Mouse (Mus musculus) MEL (cell line): ENCODE data around the gene Dcaf5. TPM values are rescaled to one million over a fixed set of nuclear protein-coding genes. Genes with fewer than 3 reads are reported as not detected.

Experiments
- DNase-seq: peaks from one replicate; pipeline ENCODE4 v3.0.0; 2011; ENCODE audit warnings: low read depth, low spot score
- H3K27ac ChIP-seq: 2 replicates; pipeline ENCODE4 v1.5.1; 2012; ENCODE audit warnings: low read depth, mild to moderate bottlenecking, control low read depth, low read length, moderate library complexity; ENCODE audit not compliant: control insufficient read depth
- H3K27me3 ChIP-seq, 2 experiments: fragments of 150-350 bp in 1 of 2; sonication (generic) in 1 of 2; 2 replicates each; pipeline ENCODE4 v1.6.1; 2012; ENCODE audit warnings: low read length in 2 of 2, mild to moderate bottlenecking in 2 of 2, improper control_type of control experiment in 1 of 2, moderate library complexity in 1 of 2; ENCODE audit not compliant: insufficient read depth in 2 of 2, control insufficient read depth in 1 of 2
- H3K36me3 ChIP-seq, 2 experiments: 2 replicates each; pipeline ENCODE4 v1.6.1; 2012 to 2014; ENCODE audit warnings: low read length in 2 of 2, improper control_type of control experiment in 1 of 2, inconsistent platforms in 1 of 2, mild to moderate bottlenecking in 1 of 2; ENCODE audit not compliant: insufficient read depth in 2 of 2, control insufficient read depth in 1 of 2
- H3K4me1 ChIP-seq, 2 experiments: fragments of 150-350 bp in 1 of 2; sonication (generic) in 1 of 2; 2 replicates each; pipeline ENCODE4 v1.6.1; 2012; ENCODE audit warnings: low read length in 2 of 2, improper control_type of control experiment in 1 of 2, mild to moderate bottlenecking in 1 of 2; ENCODE audit not compliant: insufficient read depth in 2 of 2, control insufficient read depth in 1 of 2
- H3K4me3 ChIP-seq, 2 experiments: fragments of 150-350 bp in 1 of 2; sonication (generic) in 1 of 2; 2 replicates each; pipeline ENCODE4 v1.5.1; 2012; ENCODE audit warnings: low read depth in 2 of 2, low read length in 2 of 2, mild to moderate bottlenecking in 2 of 2, moderate library complexity in 2 of 2, control low read depth in 1 of 2, improper control_type of control experiment in 1 of 2; ENCODE audit not compliant: control insufficient read depth in 1 of 2, insufficient read depth in 1 of 2
- H3K79me2 ChIP-seq: 2 replicates; pipeline ENCODE4 v1.6.1; 2012; ENCODE audit warnings: mild to moderate bottlenecking, low read length, moderate library complexity; ENCODE audit not compliant: control insufficient read depth, poor library complexity, insufficient read depth
- H3K9ac ChIP-seq: 2 replicates; pipeline ENCODE4 v1.6.1; 2012; ENCODE audit warnings: low read depth, mild to moderate bottlenecking, control low read depth, low read length, moderate library complexity; ENCODE audit not compliant: control insufficient read depth, poor library complexity, severe bottlenecking
- H3K9me3 ChIP-seq: fragments of 150-350 bp; sonication (generic); replicated peaks from 2 replicates; pipeline ENCODE4 v1.6.1; 2012; ENCODE audit warnings: mild to moderate bottlenecking, low read length, improper control_type of control experiment, moderate library complexity; ENCODE audit not compliant: insufficient read depth
- CHD1 ChIP-seq: IDR thresholded peaks from 2 replicates; pipeline ENCODE4 v1.6.1; 2012; ENCODE audit warnings: low read depth, mild to moderate bottlenecking, inconsistent platforms, low read length, improper control_type of control experiment
- GABPA ChIP-seq: IDR thresholded peaks from 2 replicates; pipeline ENCODE4 v1.6.1; 2012; ENCODE audit warnings: low read depth, mild to moderate bottlenecking, inconsistent platforms, low read length, improper control_type of control experiment, moderate library complexity
- HCFC1 ChIP-seq: IDR thresholded peaks from 2 replicates; pipeline ENCODE4 v1.6.1; 2012; ENCODE audit warnings: low read depth, mild to moderate bottlenecking, inconsistent platforms, low read length, improper control_type of control experiment, moderate library complexity
- MAFK ChIP-seq: IDR thresholded peaks from 2 replicates; pipeline ENCODE4 v1.6.1; 2011; ENCODE audit warnings: low read depth, mild to moderate bottlenecking, low read length, improper control_type of control experiment, borderline replicate concordance
- NELFE ChIP-seq: IDR thresholded peaks from 2 replicates; pipeline ENCODE4 v1.6.1; 2011; ENCODE audit warnings: low read depth, low read length, improper control_type of control experiment
- RCOR1 ChIP-seq: IDR thresholded peaks from 2 replicates; pipeline ENCODE4 v1.6.1; 2012; ENCODE audit warnings: low read depth, mild to moderate bottlenecking, inconsistent platforms, low read length, improper control_type of control experiment
- polyA plus RNA-seq, 2 experiments: library from polyadenylated mRNA; stranded (reverse) in 1 of 2; unstranded in 1 of 2; fragments of >175 nt in 1 of 2; fragments of >200 nt in 1 of 2; gene quantifications; 2 replicates each; pipeline versions ENCODE4 v1.2.1 to v1.2.4; 2012; ENCODE audit warnings: low replicate concordance in 2 of 2, low read depth in 1 of 2; ENCODE audit not compliant: insufficient read length in 2 of 2, insufficient read depth in 1 of 2, missing spikeins in 1 of 2
- total RNA-seq: library from RNA; depleted of rRNA; stranded (reverse); fragments of 300-350 nt; gene quantifications from 2 replicates; pipeline ENCODE4 v1.2.3, GENCODE M21; 2012; rRNA removed

Dcaf5 gene
- total and polyA plus RNA-seq, 3 experiments = 8.1 to 15.6 TPM; not detected in 1

GRCm38 (mm10) chr12:80285890-80286289 is 150.5 kb downstream of the Dcaf5 start:
- Histone ChIP-seq H3K27ac (no peak overlapping the region), H3K4me3 (no peak overlapping the region), H3K9ac (no peak overlapping the region), H3K4me1 (peaks cover 10 to 16% of the 10 kb centered on the region in 2 experiments), H3K27me3 (no peaks in the 10 kb centered on the region), H3K9me3 (no peaks in the 10 kb centered on the region), H3K79me2 (no peaks in the 10 kb centered on the region), H3K36me3 (peaks cover 0 to 6% of the 10 kb centered on the region in 2 experiments; a peak in 2 of 4 replicates)
- DNase-seq = peak; percentile 23
- TF ChIP-seq RCOR1 = no peak
- no peak for TF ChIP-seq NELFE
- no peak for TF ChIP-seq CHD1
- no peak for TF ChIP-seq HCFC1
- TF ChIP-seq GABPA = no peak
- no peak for TF ChIP-seq MAFK

Other genes with a start within 250 kb of the Dcaf5 start
- 7.8 and 8.8 TPM in 2 replicates for gene Actn1, start 176.2 kb downstream of the Dcaf5 start, total RNA-seq
- gene Actn1, start 176.2 kb downstream of the Dcaf5 start, polyA plus RNA-seq = 10 to 100 TPM in 1 of 2 experiments, not detected in 1; 27.0 TPM
- 8.5 and 9.6 TPM in 2 replicates for gene Exd2, start 26.5 kb upstream of the Dcaf5 start, total RNA-seq
- gene Exd2, start 26.5 kb upstream of the Dcaf5 start, polyA plus RNA-seq = 10 to 100 TPM in 1 of 2 experiments, not detected in 1; 12.8 TPM
- not detected in 2 replicates for gene Galnt16, start 81.7 kb upstream of the Dcaf5 start, total RNA-seq
- gene Galnt16, start 81.7 kb upstream of the Dcaf5 start, polyA plus RNA-seq = under 1 TPM in 1 of 2 experiments, not detected in 1; 0.08 TPM
- 12.3 and 13.1 TPM in 2 replicates for gene Slc39a9, start 207.3 kb upstream of the Dcaf5 start, total RNA-seq
- 10 to 100 TPM in 1 of 2 experiments, not detected in 1; 34.4 TPM for gene Slc39a9, start 207.3 kb upstream of the Dcaf5 start, polyA plus RNA-seq
- 343 and 401 TPM in 2 replicates for gene Erh, start 207.7 kb upstream of the Dcaf5 start, total RNA-seq
- gene Erh, start 207.7 kb upstream of the Dcaf5 start, polyA plus RNA-seq = 100 to 1,000 TPM in 1 of 2 experiments, not detected in 1; 299 TPM